Mouse (Mus musculus) bone marrow, adult 2 months (tissue): ENCODE measurements at regions not wholly inside any gene's neighbourhood (a gene's known extent, or its start where the extent isn't known, plus 50 kb on each side); places are given as distances from the start of the nearest gene placed in this dataset.

Experiments
- H3K27ac ChIP-seq: fragments of 200-500 bp; 2 replicates; pipeline ENCODE4 v1.5.1; 2012; ENCODE audit warnings: low read depth, mild to moderate bottlenecking, control low read depth, inconsistent platforms, low read length; ENCODE audit not compliant: control insufficient read depth, poor library complexity, insufficient read depth
- H3K4me1 ChIP-seq: fragments of 200-500 bp; 2 replicates; pipeline ENCODE4 v1.6.1; 2011; ENCODE audit warnings: low read length; ENCODE audit not compliant: control insufficient read depth, insufficient read depth
- H3K4me3 ChIP-seq: fragments of 200-500 bp; replicated peaks from 2 replicates; pipeline ENCODE3; 2011; ENCODE audit warnings: mild to moderate bottlenecking, low read depth, low read length, control low read depth; ENCODE audit not compliant: control insufficient read depth
- CTCF ChIP-seq: fragments of 200-500 bp; IDR thresholded peaks from 2 replicates; pipeline ENCODE4 v1.5.1; 2011; ENCODE audit warnings: low read length, control low read depth; ENCODE audit not compliant: control insufficient read depth, insufficient read depth
- POLR2A ChIP-seq: fragments of 200-500 bp; IDR thresholded peaks from 2 replicates; pipeline ENCODE4 v1.6.1; 2011; ENCODE audit warnings: low read depth, mild to moderate bottlenecking, control low read depth, low read length, borderline replicate concordance; ENCODE audit not compliant: control insufficient read depth
- WGBS: fragments of 180-500 bp; shearing (Covaris S2); methylation state at CpG from one replicate; pipeline ENCODE4 v1.1.7; 2018; 5-methylcytosine and 5-hydroxymethylcytosine counted together

- no peak overlapping the region for H3K27ac ChIP-seq
- TF ChIP-seq CTCF (no peak), POLR2A (no peak)
- H3K4me3 ChIP-seq: no peak overlapping the region
- no peaks in the 10 kb centered on the region for H3K4me1 ChIP-seq
- 42% methylated on average over 3 of the region's 3 CpGs for WGBS
Measured at GRCm38 (mm10) chr1:137881656-137882055, 293.9 kb downstream of the Ptprc start.

- TF ChIP-seq POLR2A (no peak), CTCF (no peak)
- WGBS: 58% methylated on average over 2 of the region's 2 CpGs
- no peak overlapping the region for H3K27ac ChIP-seq
- no peak overlapping the region for H3K4me3 ChIP-seq
- no peaks in the 10 kb centered on the region for H3K4me1 ChIP-seq
Measured at GRCm38 (mm10) chr1:137874361-137874760, 301.1 kb downstream of the Ptprc start.

DNA sequence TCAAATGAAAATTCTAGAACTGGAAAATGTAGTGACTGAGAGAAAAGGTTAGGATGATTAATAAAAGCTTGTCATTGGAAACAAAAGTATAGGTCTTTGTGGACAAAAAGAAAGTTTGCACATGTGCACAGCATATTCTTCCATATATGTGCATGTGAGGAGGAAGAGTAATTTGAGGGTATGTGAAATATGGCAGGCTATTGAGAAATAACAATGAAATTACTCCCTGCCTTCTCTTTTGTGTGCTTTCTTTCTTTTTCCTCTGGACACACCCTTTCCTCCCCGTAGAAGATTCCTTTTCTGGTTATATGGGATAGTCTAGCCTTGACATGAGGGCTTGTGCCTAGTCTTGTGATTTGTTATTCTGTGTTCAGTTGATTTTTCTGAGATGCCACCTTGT is 301.9 kb downstream of the Ptprc start:
- no peak overlapping the region for H3K4me3 ChIP-seq
- no peaks in the 10 kb centered on the region for H3K4me1 ChIP-seq
- WGBS: 21% methylated on average over 1 of the region's 1 CpGs
- TF ChIP-seq CTCF (no peak), POLR2A (no peak)
- H3K27ac ChIP-seq: no peak overlapping the region

- Histone ChIP-seq H3K4me1 (no peaks in the 10 kb centered on the region; the same call in 1 of the 2 replicates), H3K4me3 (no peak overlapping the region)
- TF ChIP-seq POLR2A (no peak), CTCF (no peak)
Measured at GRCm38 (mm10) chr1:137865030-137865429, 310.5 kb downstream of the Ptprc start.

DNA sequence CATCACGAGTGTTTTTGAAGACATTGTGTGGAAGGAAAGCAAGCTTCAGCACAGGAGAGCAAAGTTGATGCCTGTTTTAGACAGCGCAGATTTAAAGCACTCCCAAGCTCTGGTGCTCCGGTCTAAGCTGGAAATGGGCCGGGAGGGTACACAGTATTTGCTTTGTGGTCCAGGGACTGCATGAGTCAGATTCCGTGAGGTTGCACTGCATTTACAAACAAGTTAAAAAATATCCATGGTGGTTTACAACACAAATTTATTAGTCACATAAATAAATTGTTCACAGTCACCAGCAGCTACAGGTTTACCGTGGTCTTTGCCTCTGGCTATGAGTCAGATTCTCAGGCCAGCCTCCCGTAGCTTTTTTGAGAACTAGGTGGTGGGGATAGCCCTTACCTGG is 312.0 kb downstream of the Ptprc start:
- H3K4me1 ChIP-seq: no peaks in the 10 kb centered on the region; the same call in 1 of the 2 replicates
- WGBS: 86% methylated on average over 7 of the region's 7 CpGs
- no peak for TF ChIP-seq POLR2A
- no peak for TF ChIP-seq CTCF
- no peak overlapping the region for H3K27ac ChIP-seq
- H3K4me3 ChIP-seq: no peak overlapping the region

More at GRCm38 (mm10) chr1:137865030-137865429, 310.5 kb downstream of the Ptprc start:
- 10% methylated on average over 1 of the region's 1 CpGs for whole genome bisulfite sequencing
- H3K27ac ChIP-seq: no peak overlapping the region

DNA sequence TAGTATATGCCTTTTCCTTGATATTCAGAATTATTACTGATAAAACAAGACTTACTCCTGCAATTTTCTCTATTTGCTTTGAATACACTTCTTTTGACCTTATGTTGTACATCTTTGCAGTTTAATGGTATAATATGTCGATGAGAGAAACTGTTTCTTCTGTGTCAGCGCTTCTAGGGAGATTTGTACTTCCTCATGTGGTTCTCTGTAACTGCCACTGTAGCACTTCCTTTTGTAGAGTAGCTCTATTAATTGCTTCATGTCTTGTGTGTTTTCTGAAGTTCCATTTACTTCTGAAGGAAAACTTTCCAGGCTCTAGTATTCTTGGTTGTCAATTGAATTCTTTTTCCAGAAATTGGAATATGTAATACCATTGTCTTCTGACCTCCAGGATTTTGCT is 323.2 kb downstream of the Ptprc start:
- H3K4me1 ChIP-seq: no peaks in the 10 kb centered on the region; the same call in 1 of the 2 replicates
- H3K27ac ChIP-seq: no peak overlapping the region
- TF ChIP-seq POLR2A: no peak
- no peak for TF ChIP-seq CTCF
- H3K4me3 ChIP-seq: no peak overlapping the region
- WGBS: 6% methylated on average over 2 of the region's 2 CpGs

- WGBS: 82% methylated on average over 10 of the region's 10 CpGs
- TF ChIP-seq CTCF (no peak), POLR2A (no peak)
Measured at GRCm38 (mm10) chr1:137847311-137847923, 328.1 kb downstream of the Ptprc start.

DNA sequence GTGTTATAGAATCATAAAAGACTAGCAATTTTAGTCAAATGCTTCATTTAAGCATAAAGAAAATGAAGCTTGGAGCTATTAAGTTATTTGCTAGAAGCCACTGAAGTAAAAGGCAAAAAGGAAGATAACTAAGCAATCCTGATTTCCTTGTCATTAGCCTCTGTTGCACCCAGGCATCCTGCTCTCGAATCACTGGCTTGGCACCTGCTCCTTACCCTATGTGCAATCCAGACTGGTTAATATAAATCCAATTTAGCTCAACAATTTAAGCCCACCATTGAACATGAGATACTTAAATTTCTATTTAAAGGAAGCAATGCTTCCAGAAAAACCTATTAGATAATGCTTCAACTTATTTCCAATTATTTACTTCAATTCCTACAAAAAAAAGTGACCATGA is 328.7 kb downstream of the Ptprc start:
- no peak overlapping the region for H3K4me3 ChIP-seq
- TF ChIP-seq CTCF (no peak), POLR2A (no peak)
- H3K27ac ChIP-seq: no peak overlapping the region
- WGBS: 70% methylated on average over 1 of the region's 1 CpGs
- no peaks in the 10 kb centered on the region for H3K4me1 ChIP-seq

More at GRCm38 (mm10) chr1:137847311-137847923, 328.1 kb downstream of the Ptprc start:
- Histone ChIP-seq H3K4me1 (no peaks in the 10 kb centered on the region), H3K4me3 (no peak overlapping the region), H3K27ac (no peak overlapping the region)

GRCm38 (mm10) chr1:137840531-137840930 is 335.0 kb downstream of the Ptprc start:
- Histone ChIP-seq H3K4me1 (no peaks in the 10 kb centered on the region; the same call in 1 of the 2 replicates), H3K4me3 (no peak overlapping the region), H3K27ac (no peak overlapping the region)
- TF ChIP-seq POLR2A (no peak), CTCF (no peak)
